Mouse (Mus musculus) adrenal gland, adult 8-10 months (tissue): ENCODE measurements around the gene Spocd1. TPM values are rescaled to one million over a fixed set of nuclear protein-coding genes. Genes with fewer than 3 reads are reported as not detected.
A peak's percentile ranks its signal among the peaks of the same experiment; 100 is the strongest.

ENCODE experiments used
- DNase-seq: peaks from one replicate; pipeline ENCODE4 v3.0.0; 2022
- total RNA-seq, 4 experiments: library from RNA; stranded (reverse); gene quantifications; 2 replicates each; pipeline ENCODE4 v1.2.4; 2022

Gene Spocd1
- total RNA-seq, 4 experiments from 2014 or later = 1.2 to 2.7 (median 2.1) TPM

- peak; percentile 63 for DNase-seq
These were observed 48.2 kb downstream of the Spocd1 start for GRCm38 (mm10) chr4:129977256-129977655.

DNA sequence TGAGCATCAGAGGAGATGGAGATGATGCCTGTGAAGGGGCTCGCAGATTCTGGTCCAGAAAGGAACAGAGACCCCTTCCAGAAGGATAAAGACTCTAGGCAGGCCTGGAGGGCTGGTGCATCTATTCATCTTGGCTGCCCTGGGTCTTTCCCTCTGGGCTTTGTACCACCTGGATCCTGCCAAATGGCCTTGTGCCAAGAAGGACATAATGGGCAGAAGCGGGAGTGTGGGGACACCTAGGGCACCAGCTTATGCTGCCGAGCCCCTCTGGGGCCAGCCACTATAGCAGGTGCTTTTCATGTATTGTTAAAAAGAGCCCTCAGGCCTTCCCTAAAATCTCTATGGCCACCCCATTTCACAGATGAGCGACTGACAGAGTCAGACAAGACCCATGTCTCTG is 49.2 kb downstream of the Spocd1 start:
- no peak for DNase-seq

GRCm38 (mm10) chr4:129978930-129979329 is 49.9 kb downstream of the Spocd1 start:
- DNase-seq = no peak

DNA sequence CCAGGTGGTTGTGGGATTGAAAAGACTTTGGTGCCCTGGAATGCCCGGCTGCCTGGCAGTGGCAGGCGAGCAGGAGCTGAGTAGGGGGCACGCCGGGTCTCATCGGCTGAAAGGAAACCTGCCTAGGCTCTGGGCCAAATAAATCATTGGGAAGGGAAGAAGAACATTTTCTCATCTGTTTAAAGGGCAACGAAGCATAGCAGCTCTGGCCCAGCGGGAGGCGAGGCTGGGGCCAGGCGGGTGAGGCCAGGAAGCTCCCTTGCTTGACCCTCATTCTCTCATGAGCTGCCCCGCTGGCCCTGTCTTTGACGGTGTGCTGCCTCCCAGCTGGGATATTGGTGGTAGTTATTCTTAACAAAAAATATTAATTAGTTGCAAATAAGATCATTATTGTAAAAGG is 52.6 kb downstream of the Spocd1 start:
- no peak for DNase-seq

DNA sequence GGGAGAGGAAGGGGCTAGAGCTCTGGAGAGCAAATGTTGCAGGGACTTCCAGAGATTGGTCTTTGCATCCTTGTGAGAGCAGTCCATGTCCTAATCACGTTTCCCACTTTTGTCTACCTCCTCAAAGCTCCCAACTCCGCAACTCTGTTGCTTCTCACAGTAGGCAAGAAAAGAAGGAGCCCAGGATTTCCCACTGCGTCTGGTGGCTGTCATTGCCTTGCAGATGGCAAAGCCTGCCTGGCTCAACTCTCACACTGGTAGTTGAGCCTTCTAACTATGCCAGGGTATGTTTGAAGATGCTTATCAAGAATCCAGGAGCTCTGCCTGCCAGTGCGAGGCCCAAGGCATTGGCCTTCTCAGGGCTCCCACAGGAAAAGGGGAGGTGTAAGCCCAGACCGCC is 54.0 kb downstream of the Spocd1 start:
- DNase-seq = no peak

DNA sequence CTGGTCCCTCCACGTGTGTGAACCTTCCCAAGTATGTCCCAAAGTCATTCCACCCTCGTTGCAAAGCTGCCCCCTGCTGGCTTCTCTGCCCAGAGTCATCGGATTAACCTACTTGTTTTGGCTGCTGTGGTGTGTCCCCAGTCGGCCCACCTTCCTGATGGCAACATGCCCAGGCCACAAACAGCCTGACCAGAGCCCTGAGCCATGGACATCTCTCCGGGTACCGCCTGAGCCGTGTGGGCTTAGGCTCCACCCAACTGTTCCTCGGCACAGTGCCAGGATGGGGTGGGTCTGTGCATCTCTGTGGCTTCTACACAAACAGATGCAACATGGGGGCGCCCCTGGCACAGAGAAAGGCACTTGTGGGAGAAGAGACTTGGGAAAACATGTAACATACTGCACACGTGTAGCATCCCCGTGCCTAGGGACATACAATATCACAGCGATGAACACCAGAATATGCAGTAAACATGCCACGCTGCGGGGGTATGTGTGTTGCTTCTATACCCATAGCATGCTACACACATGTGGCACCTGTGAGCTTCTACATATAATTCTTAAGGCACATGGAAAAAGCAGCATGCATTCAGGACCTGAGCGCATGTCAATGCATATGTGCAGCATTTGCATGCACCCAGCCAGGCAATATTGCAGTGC is 54.8 kb downstream of the Spocd1 start:
- DNase-seq = peak; percentile 79

DNA sequence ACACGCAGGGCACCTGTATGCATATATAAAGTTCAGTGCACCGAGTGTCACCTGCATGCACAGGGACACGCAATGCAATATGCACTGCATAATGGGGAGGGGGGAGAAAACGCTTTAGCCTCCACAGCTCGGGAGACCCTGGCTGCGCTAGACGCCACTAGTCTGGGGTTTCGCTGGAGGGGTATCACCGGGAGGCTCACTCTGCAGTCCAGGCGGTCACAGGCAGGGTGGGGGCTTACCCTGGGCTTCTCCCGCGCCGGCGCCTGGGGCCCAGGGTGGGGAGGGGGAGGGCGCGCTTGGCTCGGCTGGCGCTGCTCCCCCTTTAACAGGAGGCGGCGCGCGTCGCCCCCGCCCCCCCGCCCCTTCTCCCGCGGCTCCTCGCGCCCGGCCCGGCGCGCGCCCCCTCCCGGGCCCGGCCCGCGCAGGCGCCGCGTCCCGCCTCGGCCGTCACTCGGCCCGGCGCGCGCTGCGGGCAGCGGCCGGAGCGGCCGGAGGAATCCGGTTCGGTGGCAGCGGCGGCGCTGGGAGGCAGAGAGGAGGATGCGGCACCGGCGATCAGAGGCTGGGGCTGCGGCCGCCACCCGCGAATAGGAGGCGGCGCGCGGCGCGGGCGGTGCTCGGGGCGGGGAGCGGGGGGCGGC is 55.5 kb downstream of the Spocd1 start, which contains the start of gene Adgrb2:
Gene Adgrb2, plus strand, starts transcription at position 450 of the 641 bp plus-strand sequence.
- DNase-seq = no peak

GRCm38 (mm10) chr4:129985161-129985670 is 56.2 kb downstream of the Spocd1 start:
- no peak for DNase-seq

DNA sequence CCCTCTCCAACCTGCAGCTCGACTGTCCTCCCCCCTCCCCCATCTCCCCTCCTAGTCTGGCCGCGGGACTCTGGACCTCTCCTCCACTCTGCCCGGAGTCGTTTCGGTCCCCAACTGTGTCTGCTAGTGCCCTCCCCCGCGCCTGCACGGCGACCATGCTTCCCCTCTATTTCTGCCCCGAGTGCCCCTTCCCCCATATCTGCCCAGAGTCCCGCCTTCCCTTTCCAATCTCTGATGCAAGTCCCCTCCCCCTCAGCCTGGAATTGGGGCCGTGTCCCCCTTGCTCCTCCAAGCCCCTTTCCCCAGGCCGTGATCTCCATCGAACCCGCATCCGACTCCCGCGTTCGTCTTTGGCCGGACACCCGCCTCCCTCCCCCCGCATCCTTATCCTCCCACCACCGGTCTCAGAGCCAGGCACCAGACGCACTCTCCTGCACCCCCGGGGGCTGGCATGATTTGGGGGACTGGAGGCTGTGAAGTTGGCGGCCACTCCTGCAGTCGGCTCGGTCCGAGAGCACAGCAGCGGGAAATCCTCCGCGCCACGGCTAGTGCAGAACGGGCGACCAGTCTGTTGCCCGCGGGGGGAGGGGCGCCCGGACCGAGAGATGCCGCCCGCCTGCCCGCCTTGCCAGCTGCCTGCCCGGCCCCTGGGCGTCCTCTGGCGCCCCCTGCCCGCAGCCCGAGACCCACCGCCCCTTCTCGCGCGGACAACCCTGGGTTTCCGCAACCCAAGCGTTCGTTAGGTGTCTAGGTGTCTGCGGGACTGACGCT is 56.8 kb downstream of the Spocd1 start:
- peak; percentile 48 for DNase-seq

DNA sequence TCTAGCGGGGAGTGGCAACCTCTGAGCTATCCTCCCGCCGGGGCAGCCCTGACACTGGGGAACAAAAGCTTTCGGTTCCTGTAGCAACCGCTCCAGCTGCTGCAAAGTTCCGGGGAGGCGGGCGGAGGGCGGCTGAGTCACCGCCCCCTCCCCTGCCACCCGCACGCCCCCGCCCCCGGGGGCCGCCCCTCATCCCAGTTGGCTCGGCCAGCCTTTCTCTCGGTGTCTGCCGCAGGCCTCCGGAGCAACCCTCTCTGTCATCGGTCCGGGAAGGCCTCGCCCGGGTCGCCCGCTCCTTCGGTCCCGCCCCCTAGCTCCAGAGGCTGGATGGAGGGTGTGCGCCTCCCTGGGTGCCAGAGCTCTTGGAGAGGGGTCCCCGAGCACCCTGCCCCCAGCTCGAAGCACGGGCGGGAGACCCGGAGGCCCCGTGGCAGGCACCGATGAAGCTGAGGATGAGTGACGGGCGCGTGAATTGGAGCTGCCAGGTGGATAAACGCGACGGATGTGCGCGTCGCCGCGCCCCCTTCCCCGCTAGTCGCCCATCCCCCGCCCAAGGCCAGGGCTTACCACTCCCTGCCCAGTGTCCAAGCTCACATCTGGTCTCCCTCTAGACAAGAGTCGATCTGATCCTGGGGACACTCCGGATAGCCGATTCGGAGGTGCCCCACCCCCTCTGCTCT is 58.9 kb downstream of the Spocd1 start:
- peak; percentile 59 for DNase-seq

DNA sequence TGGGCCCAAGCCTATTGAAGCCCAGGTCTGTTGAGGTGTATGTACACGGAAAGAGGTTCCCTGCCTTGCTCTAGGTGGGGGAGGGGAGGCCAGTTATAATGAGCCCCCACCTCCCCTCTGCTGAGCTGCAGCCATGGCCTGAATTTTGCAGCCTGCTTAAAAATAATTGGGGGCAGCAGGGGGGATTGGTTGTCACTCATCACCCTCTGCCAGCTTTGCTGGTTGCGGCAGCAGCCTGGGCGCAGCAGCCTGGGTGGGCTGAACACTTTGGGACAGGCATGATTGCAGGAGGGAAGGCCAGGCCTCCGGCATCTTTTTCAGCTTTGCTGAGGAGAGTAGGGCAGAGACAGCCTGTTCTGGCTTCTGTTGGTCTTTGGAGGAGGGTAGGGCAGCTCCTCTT is 60.9 kb downstream of the Spocd1 start:
- DNase-seq = no peak

DNA sequence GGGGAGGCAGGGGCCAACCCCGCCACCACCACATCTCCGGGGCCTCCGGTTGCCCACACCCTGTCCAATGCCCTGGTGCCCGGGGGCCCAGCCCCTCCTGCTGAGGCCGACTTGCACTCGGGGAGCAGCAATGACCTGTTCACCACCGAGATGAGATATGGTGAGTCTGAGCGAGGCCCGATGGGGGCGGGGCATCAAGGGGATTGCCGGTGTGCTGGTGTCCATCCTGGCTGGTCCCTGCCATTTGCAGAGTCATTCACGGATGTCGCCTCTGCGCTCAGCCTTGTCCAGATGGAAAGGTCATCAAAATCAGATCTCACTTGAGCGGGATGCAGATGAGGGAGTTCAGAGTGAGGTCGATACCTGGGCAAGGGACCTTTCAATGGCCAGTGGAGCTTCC is 63.7 kb downstream of the Spocd1 start:
- no peak for DNase-seq

DNA sequence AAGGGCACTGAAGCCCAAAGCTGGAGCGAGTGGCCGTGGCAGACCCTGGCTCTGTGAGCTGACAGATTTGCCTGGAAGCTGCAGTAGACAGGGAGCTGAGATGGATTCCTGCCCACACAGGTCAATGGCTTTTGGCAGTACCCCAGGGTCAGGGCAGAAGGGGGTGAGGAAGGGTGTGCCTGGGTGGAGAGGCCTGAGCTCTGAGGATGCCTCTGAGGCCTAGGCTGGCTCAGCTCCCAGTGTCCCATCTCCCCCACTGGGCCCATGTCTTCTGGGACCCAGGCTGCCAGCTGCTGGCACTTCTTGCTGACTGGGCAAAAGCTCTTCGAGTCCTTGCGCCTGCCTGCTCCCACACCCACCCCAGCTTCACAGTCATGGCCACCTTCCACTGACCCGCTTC is 64.2 kb downstream of the Spocd1 start:
- DNase-seq = peak; percentile 57

GRCm38 (mm10) chr4:129993944-129994695 is 65.1 kb downstream of the Spocd1 start:
- DNase-seq = peak; percentile 90

DNA sequence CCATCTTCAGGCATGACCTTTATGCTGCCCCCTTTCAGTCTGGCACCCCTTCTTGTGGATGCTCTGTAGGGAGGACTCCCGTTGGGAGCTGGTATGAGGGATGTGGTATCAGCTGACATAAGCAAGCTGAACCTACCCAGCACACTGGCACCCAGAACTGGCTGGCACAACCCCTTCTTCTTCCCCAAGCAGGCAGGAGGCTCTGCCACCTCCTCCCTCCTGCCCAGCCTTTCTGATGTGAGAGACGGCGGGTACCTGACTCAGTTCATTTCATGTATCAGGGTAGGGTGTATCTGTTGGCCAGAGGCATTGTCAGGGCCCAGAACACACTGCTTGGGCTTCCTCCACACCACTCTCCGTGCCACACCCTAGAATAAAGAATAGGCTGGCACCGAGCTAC is 65.7 kb downstream of the Spocd1 start:
- DNase-seq = no peak

DNA sequence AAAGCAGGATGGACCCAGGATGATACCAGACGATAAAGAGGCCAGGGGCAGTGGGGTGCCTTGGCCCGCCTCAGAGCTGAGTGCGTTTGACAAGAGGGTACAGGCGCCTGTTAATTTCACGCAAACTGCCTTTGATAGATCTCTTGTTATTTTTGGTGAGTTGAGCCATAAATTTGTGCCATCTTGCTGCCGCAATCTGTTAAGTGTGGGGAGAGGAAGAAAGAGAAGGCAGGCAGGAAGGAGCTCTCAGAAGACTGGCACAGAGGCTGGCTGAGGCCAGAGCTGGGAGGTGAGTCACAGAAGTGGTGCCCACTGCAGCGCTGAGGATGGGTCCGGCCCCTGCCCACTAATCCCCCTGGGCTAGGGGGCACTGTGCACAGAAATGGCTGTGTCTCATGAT is 66.2 kb downstream of the Spocd1 start:
- no peak for DNase-seq

DNA sequence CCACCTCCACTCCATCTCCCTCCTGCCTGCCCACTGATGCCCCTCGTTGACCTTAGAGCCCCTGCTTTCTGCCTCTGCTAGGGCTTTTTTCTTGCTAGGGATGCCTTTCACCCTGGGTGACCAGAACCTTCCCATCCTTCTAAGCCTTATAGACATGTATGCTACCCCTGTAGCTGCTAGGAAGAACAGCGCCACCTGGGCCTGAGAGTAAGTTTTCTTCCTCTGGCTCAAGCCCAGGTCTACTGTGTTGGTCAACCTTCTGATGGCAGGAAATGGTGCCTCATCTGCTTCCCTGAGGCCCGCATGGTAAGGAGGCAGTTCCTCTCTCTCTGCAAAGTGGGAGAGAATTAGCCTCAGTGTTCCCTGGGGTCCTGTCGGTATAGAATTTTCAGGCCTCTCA is 67.0 kb downstream of the Spocd1 start:
- DNase-seq = no peak

DNA sequence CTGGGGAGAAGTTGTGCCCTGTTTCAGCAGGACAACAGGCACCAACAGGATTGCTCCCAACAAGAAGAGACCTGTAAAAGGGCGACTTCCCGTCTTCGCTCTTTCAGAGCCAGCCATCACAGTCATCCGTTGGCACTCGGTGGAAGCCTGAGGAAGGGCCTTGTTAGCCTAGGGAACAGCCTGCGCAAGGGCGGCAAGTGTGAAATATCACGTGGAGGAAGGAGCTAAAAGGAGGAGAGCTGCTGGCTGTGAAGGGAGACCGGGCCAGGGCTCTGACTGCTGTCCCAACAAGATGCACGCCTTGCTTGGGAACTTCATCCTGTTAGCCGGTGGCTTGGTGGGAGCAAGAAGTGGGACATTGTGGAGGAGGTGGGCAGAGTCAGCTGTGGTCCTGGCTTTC is 69.1 kb downstream of the Spocd1 start:
- DNase-seq = no peak

GRCm38 (mm10) chr4:130001710-130002109 is 72.7 kb downstream of the Spocd1 start:
- no peak for DNase-seq

DNA sequence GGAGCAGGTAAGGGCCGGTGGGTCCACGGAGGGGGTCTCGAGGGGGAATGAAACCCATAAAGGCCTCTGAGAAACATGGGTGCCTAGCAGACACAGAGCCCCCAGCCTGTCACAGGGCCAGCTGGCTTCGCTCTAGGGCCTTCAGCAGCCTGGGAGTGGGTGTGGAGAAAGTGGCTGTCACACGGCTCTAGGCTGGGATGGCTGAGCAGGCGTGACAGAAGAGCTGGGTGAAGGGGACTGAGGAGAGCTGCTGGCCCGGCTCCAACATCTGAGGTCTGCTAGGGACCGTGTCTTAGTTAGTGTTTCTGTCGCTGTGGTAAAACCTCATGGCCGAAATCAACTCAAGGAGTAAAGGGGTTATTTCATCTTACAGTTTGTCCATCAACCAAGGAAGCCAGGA is 73.1 kb downstream of the Spocd1 start:
- no peak for DNase-seq

- DNase-seq = no peak
These were observed 76.5 kb downstream of the Spocd1 start for GRCm38 (mm10) chr4:130005593-130005992.

- no peak for DNase-seq
These were observed 77.5 kb downstream of the Spocd1 start for GRCm38 (mm10) chr4:130006533-130006932.
